Mouse (Mus musculus) limb, embryonic 14.5 days (tissue): Measurements from ENCODE around the gene Hoxa13. TPM values are rescaled to one million over a fixed set of nuclear protein-coding genes. Genes with fewer than 3 reads are reported as not detected.

Experiments used
- ATAC-seq: fragments of 200-750 bp; cut with Nextera tagmentation; 2 replicates; pipeline ENCODE4 v1.8.0; 2017; ENCODE audit warnings: low read depth, moderate number of reproducible peaks, moderate TSS enrichment; ENCODE audit not compliant: low FRiP score
- DNase-seq: peaks from one replicate; pipeline ENCODE4 v3.0.0-alpha.2; 2015; ENCODE audit warnings: low spot score
- H3K27ac ChIP-seq: fragments of 300-500 bp; sonication (generic); replicated peaks from 2 replicates; pipeline ENCODE4 v1.5.1; 2014; ENCODE audit warnings: low read depth, mild to moderate bottlenecking, low read length, moderate library complexity, mixed read lengths
- H3K27me3 ChIP-seq: fragments of 300-500 bp; sonication (generic); 2 replicates; pipeline ENCODE4 v1.6.1; 2014; ENCODE audit warnings: low read length, mixed read lengths; ENCODE audit not compliant: control insufficient read depth, insufficient read depth
- H3K36me3 ChIP-seq: fragments of 300-500 bp; sonication (generic); 2 replicates; pipeline ENCODE4 v1.6.1; 2014; ENCODE audit warnings: mild to moderate bottlenecking, low read length, moderate library complexity, mixed read lengths; ENCODE audit not compliant: control insufficient read depth, insufficient read depth
- H3K4me1 ChIP-seq: fragments of 300-500 bp; sonication (generic); 2 replicates; pipeline ENCODE4 v1.6.1; 2014; ENCODE audit warnings: antibody characterized with exemption, low read length, mixed read lengths; ENCODE audit not compliant: control insufficient read depth, insufficient read depth
- H3K4me2 ChIP-seq: fragments of 300-500 bp; sonication (generic); replicated peaks from 2 replicates; pipeline ENCODE4 v1.6.1; 2014; ENCODE audit warnings: low read depth, mild to moderate bottlenecking, low read length, moderate library complexity; ENCODE audit not compliant: severe bottlenecking
- H3K4me3 ChIP-seq: fragments of 300-500 bp; sonication (generic); replicated peaks from 2 replicates; pipeline ENCODE4 v1.5.1; 2014; ENCODE audit warnings: low read length
- H3K9ac ChIP-seq: fragments of 300-500 bp; sonication (generic); 2 replicates; pipeline ENCODE4 v1.6.1; 2014; ENCODE audit warnings: mild to moderate bottlenecking, low read depth, low read length, moderate library complexity; ENCODE audit not compliant: severe bottlenecking
- H3K9me3 ChIP-seq: fragments of 300-500 bp; sonication (generic); 2 replicates; pipeline ENCODE4 v1.6.1; 2016; ENCODE audit warnings: low read length; ENCODE audit not compliant: control insufficient read depth
- POLR2A ChIP-seq: fragments of 200-500 bp; IDR thresholded peaks from 2 replicates; pipeline ENCODE4 v1.8.0; 2012; ENCODE audit warnings: inconsistent platforms, mild to moderate bottlenecking, moderate library complexity, borderline replicate concordance; ENCODE audit not compliant: insufficient read depth, insufficient read length; ENCODE audit errors: extremely low read depth
- WGBS: fragments of 180-500 bp; shearing (Covaris S2); extraction: QIAGEN DNeasy Blood & Tissue Kit; methylation state at CpG from one replicate; pipeline ENCODE4 v1.1.7; 2014; 5-methylcytosine and 5-hydroxymethylcytosine counted together
- polyA plus RNA-seq, 2 experiments: library from polyadenylated mRNA; depleted of rRNA in 1 of 2; stranded (reverse) in 1 of 2; unstranded in 1 of 2; fragments of >200 nt; fragmentation: Nextera tagmentation in 1 of 2; extraction: Ambion mirVana in 1 of 2; gene quantifications; 2 replicates each; pipeline versions ENCODE4 v1.2.1 to v1.2.3; 2012 to 2014

The Hoxa13 gene
- polyA plus RNA-seq, 2 experiments: 16.0 to 26.0 TPM

DNA sequence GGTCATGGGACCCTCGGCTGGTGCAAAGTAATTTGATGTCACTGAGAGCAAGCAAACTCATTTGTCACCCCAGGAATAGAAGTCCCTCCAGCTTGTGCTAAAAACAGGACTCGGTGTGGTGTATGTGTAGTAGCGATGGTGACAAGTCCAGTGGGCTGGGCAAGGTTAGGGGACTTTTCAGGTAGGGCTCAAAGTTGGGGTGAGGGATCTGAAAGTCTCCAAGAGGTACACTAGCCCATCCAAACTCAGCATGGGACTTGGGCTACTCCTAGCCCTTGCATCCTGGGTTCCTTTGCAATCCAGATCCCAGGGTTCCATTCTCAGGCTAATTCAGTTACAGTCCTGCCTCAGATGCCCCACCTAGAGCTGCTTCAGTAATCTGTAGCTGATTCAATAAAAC lies 8.1 kb upstream of the Hoxa13 start:
- no peaks in the 10 kb centered on the region for H3K36me3 ChIP-seq
- H3K9ac ChIP-seq: no peak overlapping the region
- TF ChIP-seq POLR2A: no peak
- H3K4me3 ChIP-seq: no peak overlapping the region
- ATAC-seq (no peak), DNase-seq (no peak)
- no peak overlapping the region for H3K4me2 ChIP-seq
- peaks cover 26% of the 10 kb centered on the region for H3K4me1 ChIP-seq
- H3K27ac ChIP-seq: no peak overlapping the region
- WGBS: 20% methylated on average over 3 of the region's 3 CpGs
- no peaks in the 10 kb centered on the region for H3K9me3 ChIP-seq
- H3K27me3 ChIP-seq: peaks cover 48% of the 10 kb centered on the region

DNA sequence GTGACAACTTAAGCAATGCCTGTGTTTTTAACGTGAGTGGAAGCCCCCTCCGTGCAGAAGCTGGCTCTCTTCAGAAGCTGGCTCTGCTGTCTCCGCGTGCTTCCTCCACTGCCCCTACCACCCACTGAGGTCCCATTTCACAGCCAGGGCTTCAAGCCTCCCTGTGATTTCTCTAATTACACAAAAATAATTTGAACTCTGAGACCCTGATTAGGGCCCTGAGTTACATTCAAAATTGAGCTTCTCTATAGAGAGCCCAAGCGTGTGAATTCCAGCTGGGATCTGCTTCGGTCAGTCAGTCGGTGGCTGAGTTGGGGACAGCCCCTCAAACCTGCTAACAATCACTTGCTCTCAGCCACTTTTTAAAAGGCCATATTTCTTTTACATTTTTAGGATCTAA lies 7.7 kb upstream of the Hoxa13 start:
- no peak overlapping the region for H3K27ac ChIP-seq
- H3K9ac ChIP-seq: no peak overlapping the region
- H3K9me3 ChIP-seq: no peaks in the 10 kb centered on the region
- H3K4me2 ChIP-seq: peak overlapping the region; percentile 22; the same call in 1 of the 2 replicates
- H3K4me3 ChIP-seq: no peak overlapping the region
- no peak for TF ChIP-seq POLR2A
- peak; percentile 7 for DNase-seq
- peaks cover 44% of the 10 kb centered on the region for H3K27me3 ChIP-seq
- peaks cover 22% of the 10 kb centered on the region for H3K4me1 ChIP-seq
- ATAC-seq: no peak
- H3K36me3 ChIP-seq: no peaks in the 10 kb centered on the region
- WGBS: 16% methylated on average over 7 of the region's 7 CpGs

DNA sequence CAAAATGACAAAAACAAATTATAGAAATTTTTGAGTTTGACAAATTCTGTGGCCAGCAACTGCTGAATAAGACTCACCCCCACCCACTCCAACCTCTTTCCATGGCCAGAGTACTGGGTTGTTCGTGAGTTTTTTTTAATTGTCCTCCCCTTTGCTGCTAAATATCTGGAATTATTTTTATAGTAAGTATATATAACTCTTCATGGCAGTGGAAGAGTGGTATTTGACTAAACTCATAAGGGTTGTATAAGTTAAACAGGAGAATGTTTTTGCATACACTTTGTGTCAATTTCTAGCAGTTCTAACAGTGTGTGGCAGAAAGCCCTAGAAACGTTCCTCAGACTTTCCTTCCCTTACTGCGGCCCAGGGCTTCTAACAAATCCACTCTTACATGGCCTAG lies 7.0 kb upstream of the Hoxa13 start:
- ATAC-seq (no peak), DNase-seq (peak; percentile 2)
- Histone ChIP-seq H3K4me3 (no peak overlapping the region), H3K27me3 (peaks cover 44% of the 10 kb centered on the region), H3K27ac (0 out of 2 replicates have a peak overlapping the region, but pooled peaks have one; percentile 22), H3K4me1 (peaks cover 15% of the 10 kb centered on the region), H3K9ac (no peak overlapping the region), H3K4me2 (peak overlapping the region; percentile 22; the same call in 1 of the 2 replicates), H3K36me3 (no peaks in the 10 kb centered on the region), H3K9me3 (no peaks in the 10 kb centered on the region)
- WGBS: 20% methylated on average over 3 of the region's 3 CpGs
- no peak for TF ChIP-seq POLR2A

DNA sequence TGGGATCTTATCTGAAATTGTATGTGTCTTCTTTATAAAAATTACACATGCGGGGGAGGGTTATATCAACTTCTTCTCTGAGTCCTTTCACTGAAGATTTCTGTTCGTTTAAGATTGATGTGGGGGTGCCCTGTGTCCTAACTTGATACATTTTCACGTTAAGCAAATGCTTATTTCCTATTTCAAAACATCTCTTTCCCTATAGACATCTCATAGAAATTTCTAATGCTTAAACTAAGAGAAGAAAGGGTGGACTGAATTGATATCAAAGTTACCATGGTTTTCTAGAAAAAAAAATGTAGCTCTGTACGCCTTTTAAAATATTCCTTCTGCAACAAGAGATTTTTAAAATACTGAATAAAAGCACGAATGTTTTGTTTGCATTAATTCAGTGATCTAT lies 6.5 kb upstream of the Hoxa13 start:
- Histone ChIP-seq H3K4me1 (peaks cover 16% of the 10 kb centered on the region), H3K9me3 (no peaks in the 10 kb centered on the region), H3K27ac (no peak overlapping the region), H3K36me3 (no peaks in the 10 kb centered on the region), H3K27me3 (peaks cover 39% of the 10 kb centered on the region), H3K9ac (no peak overlapping the region), H3K4me2 (peak overlapping the region; percentile 96; the same call in 1 of the 2 replicates), H3K4me3 (peak overlapping the region; percentile 76; the same call in 1 of the 2 replicates)
- ATAC-seq (no peak), DNase-seq (peak; percentile 10)
- TF ChIP-seq POLR2A: no peak
- WGBS: 31% methylated on average over 5 of the region's 5 CpGs

DNA sequence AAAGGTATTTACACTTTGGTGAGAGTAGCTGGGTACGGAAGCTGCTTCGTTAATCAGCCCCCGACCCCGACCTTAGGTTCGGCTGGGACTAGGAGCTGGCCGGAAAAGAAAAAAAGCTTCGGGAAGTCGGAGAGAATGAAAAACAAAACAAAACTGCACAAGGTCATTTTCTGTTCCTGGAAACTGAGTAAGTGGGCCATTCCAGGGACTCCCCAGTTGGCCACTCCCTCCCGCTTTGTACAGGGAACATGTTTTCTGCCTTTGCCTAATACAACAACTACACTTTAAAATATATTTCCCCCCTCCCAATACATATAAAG lies 5.9 kb upstream of the Hoxa13 start:
- Histone ChIP-seq H3K36me3 (no peaks in the 10 kb centered on the region), H3K4me3 (peak overlapping the region; percentile 76), H3K4me1 (peaks cover 16% of the 10 kb centered on the region), H3K27ac (peak overlapping the region; percentile 95), H3K4me2 (peak overlapping the region; percentile 96), H3K27me3 (peaks cover 40% of the 10 kb centered on the region), H3K9me3 (no peaks in the 10 kb centered on the region), H3K9ac (peak overlapping the region; percentile 99)
- DNase-seq: no peak
- 8% methylated on average over 9 of the region's 9 CpGs for WGBS
- no peak for ATAC-seq
- no peak for TF ChIP-seq POLR2A

DNA sequence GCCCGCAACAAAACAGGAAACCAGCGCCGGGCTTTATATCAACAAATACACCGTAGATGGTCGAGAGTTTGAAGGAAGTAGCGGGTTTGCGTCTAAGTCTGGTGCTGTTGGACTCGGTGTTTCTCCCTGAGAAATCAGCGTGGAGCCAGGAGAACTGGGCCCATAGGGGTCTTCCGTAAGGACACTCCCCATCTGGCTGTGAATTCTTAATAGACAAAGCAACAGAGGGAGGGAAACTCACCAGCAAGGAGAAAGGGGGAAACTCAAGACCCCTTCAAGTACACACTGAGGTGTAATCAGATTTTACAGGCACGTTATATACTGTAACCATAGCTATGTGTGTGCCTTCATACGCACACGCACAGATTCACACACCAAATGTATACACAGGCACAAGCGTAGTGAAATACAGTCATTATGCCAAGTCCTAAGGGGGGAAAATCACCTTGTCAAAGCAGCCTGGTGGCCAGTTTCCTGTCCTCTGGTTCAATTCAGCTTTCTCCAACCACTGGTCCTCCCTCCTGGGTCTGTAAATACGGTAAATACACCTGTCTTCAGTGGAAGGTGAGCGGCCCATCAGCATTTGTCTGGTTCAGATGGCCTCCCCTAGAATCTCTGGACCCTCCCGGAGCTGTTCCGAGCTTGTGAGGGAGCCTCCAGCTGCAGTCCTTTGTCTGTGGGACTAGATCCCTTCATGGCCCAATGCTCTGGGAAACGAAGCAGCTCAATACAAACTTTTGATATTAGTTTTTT lies 5.4 kb upstream of the Hoxa13 start:
- DNase-seq (peak; percentile 13), ATAC-seq (peak; percentile 31; the same call in 1 of the 2 replicates)
- peak overlapping the region; percentile 95 for H3K27ac ChIP-seq
- peak overlapping the region; percentile 76 for H3K4me3 ChIP-seq
- no peaks in the 10 kb centered on the region for H3K9me3 ChIP-seq
- H3K4me1 ChIP-seq: peaks cover 16% of the 10 kb centered on the region
- peaks cover 40% of the 10 kb centered on the region for H3K27me3 ChIP-seq
- peak overlapping the region; percentile 96 for H3K4me2 ChIP-seq
- TF ChIP-seq POLR2A: no peak
- peak overlapping the region; percentile 99 for H3K9ac ChIP-seq
- 2% methylated on average over 19 of the region's 19 CpGs for WGBS
- H3K36me3 ChIP-seq: no peaks in the 10 kb centered on the region
